Mouse (Mus musculus): ENCODE data around the gene Pnpla3. TPM values are rescaled to one million over a fixed set of nuclear protein-coding genes. Genes with fewer than 3 reads are reported as not detected.

The Pnpla3 gene
- polyA plus RNA-seq, 1 experiment from 2014 or later, result 2.7 TPM

- Histone ChIP-seq H3K9me3 (replicated peaks; ENCODE audit: control insufficient read depth, low read length) (no peaks in the 10 kb centered on the region), H3K4me3 (ENCODE audit: low read depth, low read length) (no peak overlapping the region), H3K9ac (ENCODE audit: low read depth, low read length) (no peak overlapping the region), H3K4me1 (ENCODE audit: control insufficient read depth, low read depth, low read length) (peaks cover 17% of the 10 kb centered on the region), H3K4me2 (ENCODE audit: low read depth, low read length) (no peak overlapping the region), H3K27me3 (ENCODE audit: control insufficient read depth, insufficient read depth, low read depth, low read length) (no peaks in the 10 kb centered on the region), H3K36me3 (ENCODE audit: control insufficient read depth, insufficient read depth) (no peaks in the 10 kb centered on the region), H3K27ac (ENCODE audit: low read length) (no peak overlapping the region)
- WGBS (ENCODE audit: insufficient replicate concordance), result 64% methylated on average over 2 of the region's 2 CpGs
- ATAC-seq (ENCODE audit: low read depth), result no peak
Observed at GRCm38 (mm10) chr15:84188887-84189530, 21.4 kb downstream of the Pnpla3 start.

GRCm38 (mm10) chr15:84189881-84190280, 22.2 kb downstream of the Pnpla3 start:
- H3K4me3 ChIP-seq (ENCODE audit: low read depth, low read length), result no peak overlapping the region
- no peaks in the 10 kb centered on the region for H3K9me3 ChIP-seq (replicated peaks; ENCODE audit: control insufficient read depth, low read length)
- H3K27me3 ChIP-seq (ENCODE audit: control insufficient read depth, insufficient read depth, low read depth, low read length), result no peaks in the 10 kb centered on the region
- peaks cover 17% of the 10 kb centered on the region for H3K4me1 ChIP-seq (ENCODE audit: control insufficient read depth, low read depth, low read length)
- H3K4me2 ChIP-seq (ENCODE audit: low read depth, low read length), result no peak overlapping the region
- WGBS (ENCODE audit: insufficient replicate concordance), result 39% methylated on average over 3 of the region's 3 CpGs
- H3K36me3 ChIP-seq (ENCODE audit: control insufficient read depth, insufficient read depth), result no peaks in the 10 kb centered on the region
- H3K9ac ChIP-seq (ENCODE audit: low read depth, low read length), result no peak overlapping the region
- no peak overlapping the region for H3K27ac ChIP-seq (ENCODE audit: low read length)
- ATAC-seq (ENCODE audit: low read depth), result no peak

GRCm38 (mm10) chr15:84191724-84192057, 24.1 kb downstream of the Pnpla3 start:
- H3K27ac ChIP-seq (ENCODE audit: low read length), result peak overlapping the region; percentile 94
- peak overlapping the region; percentile 85 for H3K4me2 ChIP-seq (ENCODE audit: low read depth, low read length)
- H3K36me3 ChIP-seq (ENCODE audit: control insufficient read depth, insufficient read depth), result peaks cover 8% of the 10 kb centered on the region; the same call in 1 of the 2 replicates
- H3K4me3 ChIP-seq (ENCODE audit: low read depth, low read length), result peak overlapping the region; percentile 90
- peak; percentile 5; the same call in 1 of the 2 replicates for ATAC-seq (ENCODE audit: low read depth)
- H3K4me1 ChIP-seq (ENCODE audit: control insufficient read depth, low read depth, low read length), result peaks cover 17% of the 10 kb centered on the region
- under 1% methylated on average over 9 of the region's 9 CpGs for whole genome bisulfite sequencing (ENCODE audit: insufficient replicate concordance)
- H3K9ac ChIP-seq (ENCODE audit: low read depth, low read length), result peak overlapping the region; percentile 88
- H3K9me3 ChIP-seq (replicated peaks; ENCODE audit: control insufficient read depth, low read length), result no peaks in the 10 kb centered on the region
- H3K27me3 ChIP-seq (ENCODE audit: control insufficient read depth, insufficient read depth, low read depth, low read length), result no peaks in the 10 kb centered on the region

DNA sequence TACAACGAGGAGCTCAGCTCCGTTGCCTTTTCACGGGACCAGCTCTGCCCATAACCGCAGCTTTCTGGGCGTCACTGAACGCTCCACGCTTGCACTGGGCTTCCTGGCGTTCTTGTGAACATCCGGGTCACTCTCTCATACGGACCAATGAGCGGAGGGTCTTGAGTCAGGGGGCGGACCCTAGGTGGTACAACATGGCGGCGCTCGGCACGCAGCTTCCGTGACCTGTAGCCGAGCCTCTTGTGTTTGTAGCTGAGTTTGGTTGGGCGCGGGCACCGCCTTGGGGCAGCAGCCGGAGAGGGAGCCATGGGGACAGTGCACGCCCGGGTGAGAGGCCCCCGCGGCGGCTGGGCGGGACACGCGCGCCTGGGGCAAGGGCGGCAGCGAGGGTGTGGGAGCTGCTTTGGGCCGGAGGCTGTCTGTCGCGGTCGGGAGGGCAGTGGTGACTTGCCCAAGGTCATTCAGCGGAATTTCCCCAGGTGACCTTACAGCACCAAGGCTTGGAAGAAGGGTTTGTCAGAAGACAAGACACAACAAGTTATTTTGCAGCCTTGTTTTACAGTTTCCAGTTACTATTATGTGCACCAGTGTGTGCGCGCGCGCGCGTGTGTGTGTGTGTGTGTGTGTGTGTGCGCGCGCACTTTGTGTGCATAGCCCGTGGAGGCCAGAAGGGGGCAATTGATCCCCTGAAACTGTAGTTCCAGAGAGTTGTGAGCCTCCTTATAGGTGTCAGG, 24.6 kb downstream of the Pnpla3 start, which contains the start of gene Samm50:
Gene Samm50, plus strand, starts transcription at position 184 of the 734 bp plus-strand sequence.
- Histone ChIP-seq H3K4me3 (ENCODE audit: low read depth, low read length) (peak within 1 kb of the TSS; percentile 90), H3K36me3 (ENCODE audit: control insufficient read depth, insufficient read depth) (peaks cover 11% of the 10 kb centered on the region), H3K4me2 (ENCODE audit: low read depth, low read length) (peak within 1 kb of the TSS; percentile 85), H3K4me1 (ENCODE audit: control insufficient read depth, low read depth, low read length) (peaks cover 17% of the 10 kb centered on the region), H3K27me3 (ENCODE audit: control insufficient read depth, insufficient read depth, low read depth, low read length) (no peaks in the 10 kb centered on the region), H3K9ac (ENCODE audit: low read depth, low read length) (peak within 1 kb of the TSS; percentile 88), H3K27ac (ENCODE audit: low read length) (peak within 1 kb of the TSS; percentile 94), H3K9me3 (replicated peaks; ENCODE audit: control insufficient read depth, low read length) (no peaks in the 10 kb centered on the region)
- 3% methylated on average over 48 of the region's 48 CpGs for whole genome bisulfite sequencing (ENCODE audit: insufficient replicate concordance)
- peak; percentile 97 for ATAC-seq (ENCODE audit: low read depth)

- Histone ChIP-seq H3K27ac (ENCODE audit: low read length) (no peak overlapping the region), H3K9me3 (replicated peaks; ENCODE audit: control insufficient read depth, low read length) (no peaks in the 10 kb centered on the region), H3K4me2 (ENCODE audit: low read depth, low read length) (no peak overlapping the region), H3K27me3 (ENCODE audit: control insufficient read depth, insufficient read depth, low read depth, low read length) (no peaks in the 10 kb centered on the region), H3K36me3 (ENCODE audit: control insufficient read depth, insufficient read depth) (peaks cover 43% of the 10 kb centered on the region), H3K4me1 (ENCODE audit: control insufficient read depth, low read depth, low read length) (peaks cover 11% of the 10 kb centered on the region), H3K4me3 (ENCODE audit: low read depth, low read length) (no peak overlapping the region), H3K9ac (ENCODE audit: low read depth, low read length) (no peak overlapping the region)
- no peak for ATAC-seq (ENCODE audit: low read depth)
- 81% methylated on average over 8 of the region's 8 CpGs for WGBS (ENCODE audit: insufficient replicate concordance)
Observed at GRCm38 (mm10) chr15:84196486-84197165, 29.0 kb downstream of the Pnpla3 start.

DNA sequence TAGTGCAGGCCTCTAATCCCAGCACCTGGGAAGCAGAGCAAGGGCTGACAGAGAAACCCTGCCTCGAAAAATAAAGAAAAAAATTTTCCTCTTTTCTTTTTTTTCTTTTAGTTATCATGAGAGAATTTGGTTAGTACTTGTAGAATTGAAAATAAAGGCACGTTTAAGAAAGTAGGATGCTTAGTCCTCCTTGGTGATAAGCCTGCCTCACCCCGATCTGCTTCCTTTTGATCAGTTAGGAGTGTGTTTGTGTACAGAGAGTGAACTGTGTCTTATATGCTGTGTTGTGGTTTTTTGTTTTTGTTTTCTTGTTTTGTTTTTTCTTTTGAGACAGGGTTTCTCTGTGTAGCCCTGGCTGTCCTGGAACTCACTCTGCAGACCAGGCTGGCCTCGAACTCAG, 39.7 kb downstream of the Pnpla3 start:
- no peak for ATAC-seq (ENCODE audit: low read depth)
- no peak overlapping the region for H3K27ac ChIP-seq (ENCODE audit: low read length)
- no peaks in the 10 kb centered on the region for H3K9me3 ChIP-seq (replicated peaks; ENCODE audit: control insufficient read depth, low read length)
- peaks cover 39% of the 10 kb centered on the region for H3K36me3 ChIP-seq (ENCODE audit: control insufficient read depth, insufficient read depth)
- H3K27me3 ChIP-seq (ENCODE audit: control insufficient read depth, insufficient read depth, low read depth, low read length), result no peaks in the 10 kb centered on the region
- H3K9ac ChIP-seq (ENCODE audit: low read depth, low read length), result no peak overlapping the region
- WGBS (ENCODE audit: insufficient replicate concordance), result 57% methylated on average over 4 of the region's 4 CpGs
- peaks cover 33% of the 10 kb centered on the region for H3K4me1 ChIP-seq (ENCODE audit: control insufficient read depth, low read depth, low read length)
- H3K4me3 ChIP-seq (ENCODE audit: low read depth, low read length), result no peak overlapping the region
- H3K4me2 ChIP-seq (ENCODE audit: low read depth, low read length), result no peak overlapping the region

DNA sequence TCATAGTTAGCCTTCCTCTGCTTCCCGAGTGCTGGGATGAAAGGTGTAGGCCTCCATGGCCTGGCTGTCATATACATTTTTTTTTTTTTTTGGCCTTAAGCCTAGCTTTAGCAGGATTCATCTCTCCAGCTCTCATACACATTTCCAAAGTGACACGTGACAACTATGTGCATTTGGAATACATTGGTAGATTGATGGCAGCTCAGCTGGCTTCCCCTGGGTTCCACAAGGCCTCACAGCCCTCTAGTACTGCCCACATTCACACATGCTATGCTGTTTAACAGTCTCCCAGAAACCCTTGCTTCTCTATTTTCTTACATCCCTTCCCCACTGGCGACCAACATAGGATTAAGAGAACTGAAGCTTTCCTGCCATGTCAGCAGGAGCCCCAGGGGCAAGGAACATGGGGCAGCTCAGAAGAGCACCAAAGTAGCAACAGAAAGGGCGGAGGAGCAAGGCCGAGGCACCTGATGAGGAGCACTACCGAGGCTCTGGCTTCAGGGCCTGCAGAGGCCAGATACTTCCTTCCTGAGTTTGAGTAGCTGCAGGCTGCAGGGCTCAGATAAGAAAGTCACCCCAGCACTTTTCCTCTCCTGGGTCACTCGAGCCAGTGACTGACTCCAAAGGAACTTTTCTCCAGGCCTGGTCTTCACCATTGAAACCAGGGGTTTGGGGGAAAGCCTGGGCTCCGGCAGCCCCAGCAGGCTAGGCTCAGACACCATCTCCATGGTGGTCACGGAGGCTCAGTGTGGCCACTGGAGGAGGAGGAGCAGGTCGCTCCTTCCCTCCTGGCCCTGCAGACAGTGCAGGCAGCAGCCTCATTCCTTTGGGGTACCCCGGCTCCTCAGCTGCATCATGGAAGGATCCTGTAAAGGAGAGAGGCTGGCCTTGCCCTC, 42.1 kb downstream of the Pnpla3 start:
- ATAC-seq (ENCODE audit: low read depth), result peak; percentile 91
- H3K9me3 ChIP-seq (replicated peaks; ENCODE audit: control insufficient read depth, low read length), result no peaks in the 10 kb centered on the region
- 0 out of 2 replicates have a peak overlapping the region, but pooled peaks have one; percentile 4 for H3K4me3 ChIP-seq (ENCODE audit: low read depth, low read length)
- H3K4me2 ChIP-seq (ENCODE audit: low read depth, low read length), result peak overlapping the region; percentile 40
- H3K27me3 ChIP-seq (ENCODE audit: control insufficient read depth, insufficient read depth, low read depth, low read length), result no peaks in the 10 kb centered on the region
- 18% methylated on average over 11 of the region's 11 CpGs for WGBS (ENCODE audit: insufficient replicate concordance)
- peaks cover 24% of the 10 kb centered on the region for H3K36me3 ChIP-seq (ENCODE audit: control insufficient read depth, insufficient read depth)
- H3K4me1 ChIP-seq (ENCODE audit: control insufficient read depth, low read depth, low read length), result peaks cover 36% of the 10 kb centered on the region
- peak overlapping the region; percentile 80 for H3K27ac ChIP-seq (ENCODE audit: low read length)
- H3K9ac ChIP-seq (ENCODE audit: low read depth, low read length), result peak overlapping the region; percentile 40

GRCm38 (mm10) chr15:84210461-84210860, 42.8 kb downstream of the Pnpla3 start:
- Histone ChIP-seq H3K27me3 (ENCODE audit: control insufficient read depth, insufficient read depth, low read depth, low read length) (no peaks in the 10 kb centered on the region), H3K4me1 (ENCODE audit: control insufficient read depth, low read depth, low read length) (peaks cover 36% of the 10 kb centered on the region), H3K9ac (ENCODE audit: low read depth, low read length) (peak overlapping the region; percentile 40; the same call in 1 of the 2 replicates), H3K9me3 (replicated peaks; ENCODE audit: control insufficient read depth, low read length) (no peaks in the 10 kb centered on the region), H3K4me2 (ENCODE audit: low read depth, low read length) (peak overlapping the region; percentile 40), H3K27ac (ENCODE audit: low read length) (peak overlapping the region; percentile 80), H3K36me3 (ENCODE audit: control insufficient read depth, insufficient read depth) (peaks cover 24% of the 10 kb centered on the region), H3K4me3 (ENCODE audit: low read depth, low read length) (no peak overlapping the region)
- ATAC-seq (ENCODE audit: low read depth), result 0 out of 2 replicates have a peak, but pooled peaks have one; percentile 12
- 63% methylated on average over 13 of the region's 13 CpGs for WGBS (ENCODE audit: insufficient replicate concordance)
